Mouse (Mus musculus) megakaryocyte-erythroid progenitor cell, adult 5-6 weeks (primary cell): ENCODE measurements at regions not wholly inside any gene's neighbourhood (a gene's known extent, or its start where the extent isn't known, plus 50 kb on each side); places are given as distances from the start of the nearest gene placed in this dataset.

Experiments used
- ATAC-seq: replicated peaks from 2 replicates; pipeline ENCODE4 v1.8.0; 2016; ENCODE audit warnings: mild to moderate bottlenecking, inconsistent platforms; ENCODE audit not compliant: severe bottlenecking, poor library complexity, low FRiP score, low TSS enrichment

DNA sequence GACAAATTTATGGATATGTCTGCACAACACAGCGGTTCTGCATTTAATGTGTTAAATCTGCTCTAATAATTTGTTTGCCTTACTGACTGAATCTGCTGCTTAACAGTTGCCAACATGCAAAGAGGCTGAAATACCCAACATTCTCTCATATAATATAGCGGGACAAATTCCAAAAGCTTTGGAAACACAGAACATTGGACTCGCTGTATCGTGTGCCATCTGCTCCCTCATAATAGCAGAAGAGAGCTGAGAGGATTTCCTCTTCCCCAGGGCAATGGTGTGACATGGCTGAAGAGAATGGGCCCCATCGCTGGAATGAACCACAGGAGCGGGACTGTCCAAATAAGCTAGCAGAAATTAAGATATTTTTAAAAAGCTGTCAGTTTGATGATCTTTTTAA is 475.9 kb downstream of the Trim52 start:
- ATAC-seq: no peak

DNA sequence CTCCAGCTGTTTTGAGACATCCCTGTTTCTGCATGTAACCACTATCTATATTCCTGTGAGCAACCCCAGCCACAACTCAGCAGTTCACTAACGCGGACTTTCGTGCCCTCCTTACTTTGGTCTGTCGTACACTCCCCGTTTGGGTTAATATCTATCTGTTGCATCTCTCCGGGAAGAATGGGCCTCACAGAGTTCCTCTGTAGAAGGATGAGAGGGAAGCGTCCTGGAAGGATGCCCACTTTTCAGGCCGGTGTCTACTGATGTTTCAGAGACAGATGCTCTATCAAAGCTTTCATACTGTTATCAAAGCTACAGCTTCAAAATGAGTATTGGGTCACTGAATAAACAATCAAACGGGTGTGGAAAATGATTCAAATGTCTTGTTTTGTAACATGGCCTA is 487.4 kb downstream of the Trim52 start:
- no peak for ATAC-seq

DNA sequence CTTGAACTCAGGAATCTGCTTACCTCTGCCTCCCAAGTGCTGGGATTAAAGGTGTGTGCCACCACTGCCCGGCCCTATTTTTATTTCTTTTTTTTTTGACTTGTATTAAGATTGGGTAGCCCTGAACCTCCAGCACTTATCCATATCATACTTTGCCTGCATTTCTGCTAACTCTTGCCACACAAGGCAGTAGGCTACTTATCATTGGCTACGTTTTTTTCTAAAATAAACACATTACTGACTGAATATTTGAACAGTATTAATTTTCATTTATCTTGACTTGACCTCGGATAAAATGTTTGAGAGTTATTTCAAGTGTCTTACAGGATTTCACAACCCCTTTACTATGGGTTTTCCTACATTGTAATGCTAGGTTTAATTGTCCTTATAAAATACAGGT is 488.0 kb downstream of the Trim52 start:
- ATAC-seq: no peak

DNA sequence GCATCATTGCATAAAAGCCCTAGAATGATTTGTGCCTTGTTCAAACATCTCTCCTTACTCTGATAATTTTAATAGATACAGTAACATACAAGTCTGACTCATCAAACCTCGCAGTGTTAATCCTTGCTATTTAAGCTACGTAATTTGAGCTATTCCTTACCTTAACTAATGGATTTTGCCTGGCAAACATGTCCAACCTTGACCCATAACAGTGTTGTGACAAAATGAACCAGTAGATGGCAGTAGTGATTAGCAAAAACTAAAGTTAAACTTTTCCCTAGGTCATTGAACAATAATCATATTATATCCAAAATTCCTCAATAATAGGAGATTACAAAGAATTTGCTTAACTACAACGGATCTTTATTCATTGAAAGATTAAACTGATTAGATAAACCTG is 501.0 kb downstream of the Trim52 start:
- ATAC-seq: no peak

DNA sequence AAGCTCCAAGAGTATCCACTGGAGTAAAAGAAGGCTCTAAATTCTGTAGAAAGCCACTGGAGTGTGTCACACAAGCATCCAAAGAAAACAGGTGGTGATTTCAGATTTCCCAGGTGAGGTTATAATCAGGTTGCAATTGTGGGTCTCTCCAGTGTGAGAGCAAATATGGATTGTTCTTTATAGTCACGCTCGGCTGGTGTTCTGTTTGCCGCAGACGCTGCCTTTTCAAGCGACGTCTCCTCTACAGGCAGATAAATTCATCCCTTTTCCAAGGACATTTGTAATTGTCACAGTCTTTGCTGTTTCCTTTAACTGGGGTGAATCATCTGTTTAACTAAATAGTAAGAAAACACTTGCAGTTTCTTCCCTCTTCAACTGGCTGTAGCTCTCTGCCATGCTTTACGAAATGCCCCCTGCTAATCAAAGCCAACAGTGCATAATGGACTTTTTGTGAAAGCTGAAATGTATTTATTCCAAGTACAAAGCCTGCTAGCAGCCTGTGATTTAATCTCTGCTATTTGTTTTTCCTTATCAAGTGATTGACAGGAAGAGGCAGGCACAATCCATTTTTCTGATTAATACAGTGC is 502.4 kb downstream of the Trim52 start:
- no peak for ATAC-seq
